Mouse (Mus musculus): ENCODE data around the gene Kremen2. TPM values are rescaled to one million over a fixed set of nuclear protein-coding genes. Genes with fewer than 3 reads are reported as not detected.

Gene Kremen2
- polyA plus RNA-seq, 1 experiment from 2014 or later: 0.73 TPM

DNA sequence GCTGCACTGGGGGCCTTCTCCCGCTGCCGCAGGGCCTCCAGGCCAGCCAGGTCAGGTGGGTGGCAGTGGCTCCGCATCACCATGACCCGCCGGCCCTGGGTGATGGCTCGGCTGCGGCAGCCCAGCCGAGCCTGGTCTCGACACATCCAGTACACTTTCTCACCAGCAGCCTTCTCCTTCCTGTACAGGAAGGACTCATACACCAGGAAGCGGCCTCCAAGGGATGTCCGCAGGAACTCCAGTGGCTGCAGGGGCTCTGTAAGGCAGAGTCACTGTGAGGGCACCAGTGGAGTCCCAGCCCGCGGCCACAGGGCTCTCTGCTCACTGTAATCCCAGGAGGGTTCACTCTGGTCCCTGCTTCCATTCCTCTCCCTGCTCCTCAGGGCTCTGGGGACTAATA is 10.1 kb upstream of the Kremen2 start:
- H3K36me3 ChIP-seq (ENCODE audit: control insufficient read depth, insufficient read depth, low read length): peaks cover 32% of the 10 kb centered on the region

GRCm38 (mm10) chr17:23749400-23750191 is 4.0 kb upstream of the Kremen2 start:
- Histone ChIP-seq H3K4me3 (ENCODE audit: low read depth, low read length) (peak overlapping the region; percentile 25; the same call in 1 of the 2 replicates), H3K27me3 (replicated peaks; ENCODE audit: control insufficient read depth, insufficient read depth, low read length) (peaks cover 32% of the 10 kb centered on the region), H3K4me1 (replicated peaks; ENCODE audit: control insufficient read depth, insufficient read depth, low read length) (peaks cover 15% of the 10 kb centered on the region), H3K9ac (ENCODE audit: low read depth, low read length) (no peak overlapping the region), H3K4me2 (peak overlapping the region; percentile 42), H3K9me3 (ENCODE audit: control insufficient read depth, low read length) (no peaks in the 10 kb centered on the region), H3K27ac (ENCODE audit: low read depth, low read length) (no peak overlapping the region), H3K36me3 (ENCODE audit: control insufficient read depth, insufficient read depth, low read length) (peaks cover 11% of the 10 kb centered on the region)
- no peak for ATAC-seq (replicated peaks; ENCODE audit: low FRiP score)
- 79% methylated on average over 11 of the region's 11 CpGs for WGBS
- no peak for DNase-seq (ENCODE audit: low spot score)

More for the DNA sequence above, 10.1 kb upstream of the Kremen2 start:
- Histone ChIP-seq H3K9me3 (ENCODE audit: control insufficient read depth, low read length) (no peaks in the 10 kb centered on the region), H3K4me1 (replicated peaks; ENCODE audit: control insufficient read depth, insufficient read depth, low read length) (no peaks in the 10 kb centered on the region), H3K9ac (ENCODE audit: low read depth, low read length) (no peak overlapping the region), H3K4me2 (no peak overlapping the region), H3K27me3 (replicated peaks; ENCODE audit: control insufficient read depth, insufficient read depth, low read length) (no peaks in the 10 kb centered on the region), H3K4me3 (ENCODE audit: low read depth, low read length) (no peak overlapping the region), H3K27ac (ENCODE audit: low read depth, low read length) (no peak overlapping the region)
- DNase-seq (ENCODE audit: low spot score): no peak
- WGBS: 79% methylated on average over 13 of the region's 13 CpGs
- ATAC-seq (replicated peaks; ENCODE audit: low FRiP score): no peak

DNA sequence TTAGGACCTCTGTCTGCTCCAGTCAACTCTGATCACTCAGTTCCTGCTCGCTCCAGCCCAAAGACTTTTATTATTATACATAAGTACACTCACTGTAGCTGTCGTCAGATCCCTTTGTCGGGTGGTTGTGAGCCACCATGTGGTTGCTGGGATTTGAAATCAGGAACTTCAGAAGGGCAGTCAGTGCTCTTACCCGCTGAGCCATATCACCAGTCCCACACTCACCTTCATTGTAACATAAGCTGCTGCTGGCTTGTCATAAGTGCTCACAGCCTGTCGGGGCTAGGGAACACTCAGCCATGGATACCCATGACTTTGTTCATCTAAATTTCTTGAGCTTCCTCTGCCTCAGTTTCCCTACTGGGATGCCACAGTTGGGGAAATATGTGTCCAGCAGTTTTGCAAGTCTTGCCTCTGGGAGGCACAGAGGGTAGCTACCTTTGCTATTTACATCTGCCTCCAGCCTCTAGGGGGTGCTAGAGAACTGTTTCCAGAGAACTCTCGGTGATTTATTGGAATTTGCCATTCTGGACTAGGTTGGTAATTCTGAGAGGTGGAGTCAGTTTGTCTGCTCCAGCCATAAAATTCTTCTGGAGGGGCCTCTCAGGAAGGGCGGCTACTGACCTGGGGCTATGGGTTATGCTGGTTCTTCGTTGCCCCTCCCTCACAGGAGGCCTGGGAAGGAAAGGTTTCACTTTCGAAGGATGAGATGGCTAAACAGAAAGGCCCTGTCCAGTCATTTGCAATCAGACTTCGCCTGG is 3.2 kb upstream of the Kremen2 start:
- H3K36me3 ChIP-seq (ENCODE audit: control insufficient read depth, insufficient read depth, low read length): peaks cover 11% of the 10 kb centered on the region
- peaks cover 15% of the 10 kb centered on the region for H3K4me1 ChIP-seq (replicated peaks; ENCODE audit: control insufficient read depth, insufficient read depth, low read length)
- H3K4me2 ChIP-seq: peak overlapping the region; percentile 42
- no peak; the same call in 1 of the 2 replicates for ATAC-seq (replicated peaks; ENCODE audit: low FRiP score)
- peak; percentile 62 for DNase-seq (ENCODE audit: low spot score)
- no peak overlapping the region for H3K27ac ChIP-seq (ENCODE audit: low read depth, low read length)
- 0 out of 2 replicates have a peak overlapping the region, but pooled peaks have one; percentile 12 for H3K9ac ChIP-seq (ENCODE audit: low read depth, low read length)
- WGBS: 31% methylated on average over 10 of the region's 10 CpGs
- no peaks in the 10 kb centered on the region for H3K9me3 ChIP-seq (ENCODE audit: control insufficient read depth, low read length)
- H3K4me3 ChIP-seq (ENCODE audit: low read depth, low read length): peak overlapping the region; percentile 25; the same call in 1 of the 2 replicates
- peaks cover 40% of the 10 kb centered on the region for H3K27me3 ChIP-seq (replicated peaks; ENCODE audit: control insufficient read depth, insufficient read depth, low read length)

- Histone ChIP-seq H3K27me3 (replicated peaks; ENCODE audit: control insufficient read depth, insufficient read depth, low read length) (peaks cover 48% of the 10 kb centered on the region), H3K4me2 (no peak overlapping the region), H3K36me3 (ENCODE audit: control insufficient read depth, insufficient read depth, low read length) (peaks cover 7% of the 10 kb centered on the region), H3K4me1 (replicated peaks; ENCODE audit: control insufficient read depth, insufficient read depth, low read length) (peaks cover 15% of the 10 kb centered on the region), H3K9me3 (ENCODE audit: control insufficient read depth, low read length) (no peaks in the 10 kb centered on the region), H3K27ac (ENCODE audit: low read depth, low read length) (no peak overlapping the region), H3K4me3 (ENCODE audit: low read depth, low read length) (no peak overlapping the region), H3K9ac (ENCODE audit: low read depth, low read length) (no peak overlapping the region)
- ATAC-seq (replicated peaks; ENCODE audit: low FRiP score): no peak
- WGBS: 23% methylated on average over 6 of the region's 6 CpGs
- DNase-seq (ENCODE audit: low spot score): no peak
These were observed 2.4 kb upstream of the Kremen2 start for GRCm38 (mm10) chr17:23748026-23748425.

- Histone ChIP-seq H3K9me3 (ENCODE audit: control insufficient read depth, low read length) (no peaks in the 10 kb centered on the region), H3K36me3 (ENCODE audit: control insufficient read depth, insufficient read depth, low read length) (peaks cover 2% of the 10 kb centered on the region; the same call in 1 of the 2 replicates), H3K4me1 (replicated peaks; ENCODE audit: control insufficient read depth, insufficient read depth, low read length) (peaks cover 17% of the 10 kb centered on the region), H3K4me3 (ENCODE audit: low read depth, low read length) (no peak overlapping the region), H3K4me2 (no peak overlapping the region), H3K27me3 (replicated peaks; ENCODE audit: control insufficient read depth, insufficient read depth, low read length) (peaks cover 53% of the 10 kb centered on the region), H3K27ac (ENCODE audit: low read depth, low read length) (no peak overlapping the region), H3K9ac (ENCODE audit: low read depth, low read length) (no peak overlapping the region)
- DNase-seq (ENCODE audit: low spot score): no peak
- no peak for ATAC-seq (replicated peaks; ENCODE audit: low FRiP score)
- WGBS: 77% methylated on average over 3 of the region's 3 CpGs
These were observed 1.8 kb upstream of the Kremen2 start for GRCm38 (mm10) chr17:23747471-23747870.

- 67% methylated on average over 3 of the region's 3 CpGs for WGBS
- Histone ChIP-seq H3K9ac (ENCODE audit: low read depth, low read length) (no peak overlapping the region), H3K4me2 (no peak overlapping the region), H3K36me3 (ENCODE audit: control insufficient read depth, insufficient read depth, low read length) (no peaks in the 10 kb centered on the region), H3K4me1 (replicated peaks; ENCODE audit: control insufficient read depth, insufficient read depth, low read length) (peaks cover 20% of the 10 kb centered on the region), H3K27ac (ENCODE audit: low read depth, low read length) (no peak overlapping the region), H3K27me3 (replicated peaks; ENCODE audit: control insufficient read depth, insufficient read depth, low read length) (peaks cover 60% of the 10 kb centered on the region), H3K4me3 (ENCODE audit: low read depth, low read length) (no peak overlapping the region), H3K9me3 (ENCODE audit: control insufficient read depth, low read length) (no peaks in the 10 kb centered on the region)
- ATAC-seq (replicated peaks; ENCODE audit: low FRiP score): no peak
- no peak for DNase-seq (ENCODE audit: low spot score)
These were observed 1.1 kb upstream of the Kremen2 start for GRCm38 (mm10) chr17:23746767-23747166.

GRCm38 (mm10) chr17:23746311-23746710 is 678 bp upstream of the Kremen2 start:
- WGBS: 4% methylated on average over 12 of the region's 12 CpGs
- H3K9me3 ChIP-seq (ENCODE audit: control insufficient read depth, low read length): no peaks in the 10 kb centered on the region
- no peak overlapping the region for H3K9ac ChIP-seq (ENCODE audit: low read depth, low read length)
- peaks cover 65% of the 10 kb centered on the region for H3K27me3 ChIP-seq (replicated peaks; ENCODE audit: control insufficient read depth, insufficient read depth, low read length)
- H3K4me3 ChIP-seq (ENCODE audit: low read depth, low read length): peak overlapping the region; percentile 26; the same call in 1 of the 2 replicates
- peak overlapping the region; percentile 50 for H3K4me2 ChIP-seq
- peaks cover 20% of the 10 kb centered on the region for H3K4me1 ChIP-seq (replicated peaks; ENCODE audit: control insufficient read depth, insufficient read depth, low read length)
- DNase-seq (ENCODE audit: low spot score) (no peak), ATAC-seq (replicated peaks; ENCODE audit: low FRiP score) (no peak)
- H3K27ac ChIP-seq (ENCODE audit: low read depth, low read length): no peak overlapping the region
- H3K36me3 ChIP-seq (ENCODE audit: control insufficient read depth, insufficient read depth, low read length): no peaks in the 10 kb centered on the region

DNA sequence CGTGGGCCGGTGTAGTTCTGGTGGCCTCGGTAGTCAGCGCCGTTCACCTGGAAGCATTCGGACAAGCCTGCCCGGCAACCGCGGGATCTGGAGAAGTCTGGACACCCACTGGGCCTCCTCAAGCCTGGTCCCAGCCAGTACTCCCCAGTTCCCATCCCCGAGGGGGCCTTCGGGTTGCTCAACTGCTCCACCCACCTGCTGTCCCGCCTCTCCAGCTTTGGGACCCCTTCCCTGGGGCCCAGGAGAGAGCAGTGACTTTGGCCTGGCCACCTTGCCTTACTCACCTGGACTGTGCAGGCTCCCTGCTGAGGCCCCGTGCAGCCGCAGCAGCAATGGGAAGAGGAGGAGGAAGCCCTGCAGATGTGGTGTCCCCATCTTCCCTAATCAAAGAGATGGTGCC is 982 bp downstream of the Kremen2 start:
- WGBS: 6% methylated on average over 13 of the region's 14 CpGs
- Histone ChIP-seq H3K4me1 (replicated peaks; ENCODE audit: control insufficient read depth, insufficient read depth, low read length) (peaks cover 28% of the 10 kb centered on the region), H3K4me2 (no peak overlapping the region; the same call in 1 of the 2 replicates), H3K4me3 (ENCODE audit: low read depth, low read length) (0 out of 2 replicates have a peak overlapping the region, but pooled peaks have one; percentile 17), H3K36me3 (ENCODE audit: control insufficient read depth, insufficient read depth, low read length) (no peaks in the 10 kb centered on the region), H3K9me3 (ENCODE audit: control insufficient read depth, low read length) (no peaks in the 10 kb centered on the region), H3K27me3 (replicated peaks; ENCODE audit: control insufficient read depth, insufficient read depth, low read length) (peaks cover 78% of the 10 kb centered on the region), H3K9ac (ENCODE audit: low read depth, low read length) (no peak overlapping the region), H3K27ac (ENCODE audit: low read depth, low read length) (no peak overlapping the region)
- no peak for DNase-seq (ENCODE audit: low spot score)
- ATAC-seq (replicated peaks; ENCODE audit: low FRiP score): no peak

All from liver, embryonic 11.5 days (tissue).